26 mouse cellular contexts compared by ENCODE assay signal in the genomic region with DNA sequence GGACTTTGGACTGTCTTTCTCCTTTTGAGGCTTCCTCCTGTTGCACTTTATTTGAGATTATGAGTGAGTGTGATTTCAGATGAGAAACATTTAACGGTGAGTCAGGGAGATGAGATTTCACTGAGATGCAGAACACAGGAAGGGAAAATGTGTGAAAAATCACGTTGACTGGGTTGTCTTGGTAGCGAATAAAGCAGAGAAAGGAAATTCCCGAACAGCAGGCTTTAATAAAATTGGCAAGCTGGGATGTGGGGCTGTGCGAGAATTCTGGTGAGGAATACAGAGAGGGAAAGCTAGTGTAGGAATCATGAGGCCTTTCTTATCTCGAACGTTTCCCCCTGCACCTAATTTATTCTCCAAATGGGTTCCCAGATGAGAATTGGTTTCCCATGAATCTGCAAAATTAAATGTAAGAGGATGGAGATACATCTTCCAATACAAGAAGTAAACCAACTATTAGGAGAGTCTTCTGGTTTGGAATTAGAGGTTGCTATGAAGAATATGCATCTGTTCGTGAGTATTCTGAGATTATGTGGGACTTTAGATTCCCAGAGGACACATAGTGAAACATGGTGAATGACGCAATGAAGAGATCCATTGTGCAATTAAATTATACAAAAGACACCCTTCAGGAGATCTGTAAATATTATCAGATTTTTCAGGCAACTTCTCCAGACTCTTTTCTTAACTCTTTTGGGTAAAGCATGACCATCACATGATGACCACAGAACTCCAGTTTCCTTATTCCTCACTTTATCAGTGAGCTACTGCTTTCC.
DNase-seq lines count a peak whose midpoint lies in the region; TF ChIP-seq lines count a peak whose summit lies in the region.
"Had no signal": no experiment of that assay in that cellular context is flagged by ENCODE, and none has a peak within 500 bp of the region (broad histone marks: within the 10 kb centered on the region; RNA-seq: fewer than 3 reads in every experiment).

No protein-coding gene starts in this region.

- no peak for TF ChIP-seq CTCF in C2C12 (IDR thresholded peaks at IDR 0.05; ENCODE audit: control insufficient read depth, insufficient read depth, insufficient read length)
- TF ChIP-seq CTCF in layer of hippocampus, adult 2 months (conservative IDR thresholded peaks at IDR 0.05), result no peak

- H3K4me3 ChIP-seq in C2C12 (ENCODE audit: insufficient read depth, poor library complexity, severe bottlenecking), result no peak overlapping the region
- no peak overlapping the region for H3K4me3 ChIP-seq in layer of hippocampus, adult 2 months
- H3K4me3 ChIP-seq: erythroblast, embryonic 14.5 days; heart, embryonic 15.5 days; hindbrain, embryonic 15.5 days; intestine, embryonic 15.5 days; liver, embryonic 15.5 days; lung, embryonic 15.5 days; megakaryocyte, embryonic 14.5 days; midbrain, embryonic 13.5 days; neural tube, embryonic 13.5 days had no signal

- H3K36me3 ChIP-seq in C2C12 (ENCODE audit: control insufficient read depth, insufficient read depth), result no peaks in the 10 kb centered on the region
- H3K36me3 ChIP-seq: heart, embryonic 15.5 days; hindbrain, embryonic 15.5 days; intestine, embryonic 15.5 days; liver, embryonic 15.5 days; lung, embryonic 15.5 days; midbrain, embryonic 13.5 days; neural tube, embryonic 13.5 days had no signal

- H3K79me2 ChIP-seq in C2C12 (ENCODE audit: control insufficient read depth, insufficient read depth), result no peaks in the 10 kb centered on the region

- DNase-seq in layer of hippocampus, adult 18-20 months (ENCODE audit: low spot score in 2 of 2), result peak; percentile 48 to 49
- no peak for DNase-seq in layer of hippocampus, postnatal 25 days (ENCODE audit: extremely low spot score in 1 of 2, low spot score in 1 of 2)
- peak; percentile 31 for DNase-seq in NIH3T3 (ENCODE audit: low read depth)
- DNase-seq in layer of hippocampus, adult 2 months (ENCODE audit: low spot score in 2 of 2), result peak; percentile 38 to 70
- DNase-seq in ovary, postnatal 36 days (ENCODE audit: low spot score), result no peak
- DNase-seq in embryo, embryonic 10.5 days (ENCODE audit: low spot score), result no peak
- DNase-seq in kidney, postnatal 36 days, result no peak
- DNase-seq: adrenal gland, postnatal 25 days; cerebellum, adult 11 months; cerebellum, adult 9-11 months; heart, postnatal 4 days; kidney, adult 8-10 months; kidney, postnatal 10 days; liver; lung, postnatal 36 days; thymus, postnatal 25 days had no signal

- no peaks in the 10 kb centered on the region for H3K79me3 ChIP-seq in C2C12 (ENCODE audit: low read depth)

- H3ac ChIP-seq in C2C12 (ENCODE audit: control insufficient read depth, insufficient read length, low read depth), result no peak overlapping the region

- H3K27me3 ChIP-seq in C2C12 (ENCODE audit: control insufficient read depth, insufficient read depth, insufficient read length), result no peaks in the 10 kb centered on the region
- H3K27me3 ChIP-seq: heart, embryonic 15.5 days; hindbrain, embryonic 15.5 days; intestine, embryonic 15.5 days; liver, embryonic 15.5 days; lung, embryonic 15.5 days; megakaryocyte, embryonic 14.5 days; midbrain, embryonic 13.5 days; neural tube, embryonic 13.5 days had no signal

- H3K27ac ChIP-seq in layer of hippocampus, adult 2 months, result no peak overlapping the region
- H3K27ac ChIP-seq: heart, embryonic 15.5 days; hindbrain, embryonic 15.5 days; intestine, embryonic 15.5 days; liver, embryonic 15.5 days; lung, embryonic 15.5 days; midbrain, embryonic 13.5 days; neural tube, embryonic 13.5 days had no signal

TF ChIP-seq in C2C12, 6 proteins besides CTCF, POLR2A, EP300 and RAD21:
- TF ChIP-seq FOSL1 (IDR thresholded peaks at IDR 0.05; ENCODE audit: insufficient read depth, low read length, poor library complexity, severe bottlenecking) (no peak), MYOD1 (IDR thresholded peaks at IDR 0.05; ENCODE audit: control insufficient read depth, insufficient read length, low read depth) (no peak), USF1 (IDR thresholded peaks at IDR 0.05; ENCODE audit: low read depth) (no peak), MYOG (IDR thresholded peaks at IDR 0.05; ENCODE audit: control insufficient read depth, extremely low read depth, insufficient read length) (no peak), MAX (IDR thresholded peaks at IDR 0.05) (no peak), CEBPB (IDR thresholded peaks at IDR 0.05; ENCODE audit: low read depth) (peak; percentile 70)

Comparison
In these comparisons a context has a peak if more than half of its experiments do, and no peak if none do; other contexts are left out.
1. DNase-seq: peak in layer of hippocampus, adult 18-20 months (2 of 2), NIH3T3 (single experiment) and layer of hippocampus, adult 2 months (2 of 2); none in layer of hippocampus, postnatal 25 days (0 of 2), ovary, postnatal 36 days (single experiment), embryo, embryonic 10.5 days (single experiment) and kidney, postnatal 36 days (0 of 2).